Mouse (Mus musculus): ENCODE measurements around the gene Lrrc26.

Gene Lrrc26

GRCm38 (mm10) chr2:25289651-25290050 lies at the start of gene Lrrc26:
TSS of gene Lrrc26 (plus strand) at chr2:25289915.
- no peak for TF ChIP-seq GATA4 (IDR thresholded peaks at IDR 0.05; ENCODE audit: insufficient replicate concordance, low read length)

GRCm38 (mm10) chr2:25240310-25240709 lies 49.4 kb upstream of the Lrrc26 start:
- no peak for TF ChIP-seq GATA4 (IDR thresholded peaks at IDR 0.05; ENCODE audit: insufficient replicate concordance, low read length)

- no peak for TF ChIP-seq GATA4 (IDR thresholded peaks at IDR 0.05; ENCODE audit: insufficient replicate concordance, low read length)
These were observed 48.8 kb upstream of the Lrrc26 start for GRCm38 (mm10) chr2:25240723-25241437.

GRCm38 (mm10) chr2:25241438-25241775 lies 48.3 kb upstream of the Lrrc26 start:
- TF ChIP-seq GATA4 (IDR thresholded peaks at IDR 0.05; ENCODE audit: insufficient replicate concordance, low read length) = no peak

GRCm38 (mm10) chr2:25242101-25242506 lies 47.6 kb upstream of the Lrrc26 start, which contains the start of the genes Rnf208 and Cysrt1:
TSS of gene Rnf208 (plus strand) at chr2:25242255.
TSS of gene Cysrt1 (minus strand) at chr2:25242452.
- TF ChIP-seq GATA4 (IDR thresholded peaks at IDR 0.05; ENCODE audit: insufficient replicate concordance, low read length) = no peak

- no peak for TF ChIP-seq GATA4 (IDR thresholded peaks at IDR 0.05; ENCODE audit: insufficient replicate concordance, low read length)
These were observed 46.4 kb upstream of the Lrrc26 start for GRCm38 (mm10) chr2:25243342-25243741.

GRCm38 (mm10) chr2:25244144-25244543 lies 45.6 kb upstream of the Lrrc26 start:
- TF ChIP-seq GATA4 (IDR thresholded peaks at IDR 0.05; ENCODE audit: insufficient replicate concordance, low read length) = no peak

GRCm38 (mm10) chr2:25246183-25247072 lies 43.3 kb upstream of the Lrrc26 start, which contains the start of gene AL732309.1:
TSS of gene AL732309.1 (minus strand) at chr2:25246863.
- TF ChIP-seq GATA4 (IDR thresholded peaks at IDR 0.05; ENCODE audit: insufficient replicate concordance, low read length) = no peak

- no peak for TF ChIP-seq GATA4 (IDR thresholded peaks at IDR 0.05; ENCODE audit: insufficient replicate concordance, low read length)
These were observed 37.4 kb upstream of the Lrrc26 start for GRCm38 (mm10) chr2:25252331-25252730.

- no peak; the same call in 1 of the 2 replicates for TF ChIP-seq GATA4 (IDR thresholded peaks at IDR 0.05; ENCODE audit: insufficient replicate concordance, low read length)
These were observed 34.4 kb upstream of the Lrrc26 start, which contains the start of gene Tmem203 for GRCm38 (mm10) chr2:25255284-25255779. TSS of gene Tmem203 (plus strand) at chr2:25255439.

GRCm38 (mm10) chr2:25258887-25259286 lies 30.8 kb upstream of the Lrrc26 start:
- TF ChIP-seq GATA4 (IDR thresholded peaks at IDR 0.05; ENCODE audit: insufficient replicate concordance, low read length) = no peak

GRCm38 (mm10) chr2:25261870-25262269 lies 27.8 kb upstream of the Lrrc26 start:
- no peak for TF ChIP-seq GATA4 (IDR thresholded peaks at IDR 0.05; ENCODE audit: insufficient replicate concordance, low read length)

- TF ChIP-seq GATA4 (IDR thresholded peaks at IDR 0.05; ENCODE audit: insufficient replicate concordance, low read length) = peak; percentile 29; the same call in 1 of the 2 replicates
These were observed 27.4 kb upstream of the Lrrc26 start, which contains the start of gene Tprn for GRCm38 (mm10) chr2:25262291-25262767. TSS of gene Tprn (plus strand) at chr2:25262618.

GRCm38 (mm10) chr2:25262795-25263622 lies 26.7 kb upstream of the Lrrc26 start:
- TF ChIP-seq GATA4 (IDR thresholded peaks at IDR 0.05; ENCODE audit: insufficient replicate concordance, low read length) = no peak
